Mouse (Mus musculus): Measurements from ENCODE around the gene Fibcd1.

GRCm38 (mm10) chr2:31891219-31891618 lies 45.4 kb upstream of the Fibcd1 start:
- no peak for TF ChIP-seq POLR2A (IDR thresholded peaks at IDR 0.05; ENCODE audit: extremely low read depth, insufficient read depth, low read length)
- no peak for TF ChIP-seq CTCF (IDR thresholded peaks at IDR 0.05; ENCODE audit: low read depth, low read length)
